Mouse (Mus musculus): Measurements from ENCODE around the gene Pbx2.

Gene Pbx2

GRCm38 (mm10) chr17:34582528-34582927 is 8.5 kb upstream of the Pbx2 start:
- DNase-seq, result no peak

GRCm38 (mm10) chr17:34583397-34583796 is 7.7 kb upstream of the Pbx2 start:
- peak; percentile 43 for DNase-seq

GRCm38 (mm10) chr17:34583819-34584218 is 7.2 kb upstream of the Pbx2 start:
- DNase-seq, result no peak

GRCm38 (mm10) chr17:34585121-34585520 is 5.9 kb upstream of the Pbx2 start:
- DNase-seq, result peak; percentile 35

GRCm38 (mm10) chr17:34585877-34586771 is 4.9 kb upstream of the Pbx2 start:
- peak; percentile 66 for DNase-seq

- peak; percentile 91 for DNase-seq
Observed at GRCm38 (mm10) chr17:34586796-34587422, 4.2 kb upstream of the Pbx2 start.

GRCm38 (mm10) chr17:34587423-34587811 is 3.6 kb upstream of the Pbx2 start:
- peak; percentile 98 for DNase-seq

- no peak for DNase-seq
Observed at GRCm38 (mm10) chr17:34587814-34588213, 3.3 kb upstream of the Pbx2 start.

GRCm38 (mm10) chr17:34588767-34589166 is 2.3 kb upstream of the Pbx2 start:
- DNase-seq, result peak; percentile 54

- DNase-seq, result no peak
Observed at GRCm38 (mm10) chr17:34589206-34589605, 1.9 kb upstream of the Pbx2 start.

GRCm38 (mm10) chr17:34589681-34590101 is 1.4 kb upstream of the Pbx2 start, which contains the start of gene Gpsm3:
Gpsm3 (plus strand) TSS chr17:34589806.
- peak; percentile 67 for DNase-seq

- peak; percentile 63 for DNase-seq
Observed at GRCm38 (mm10) chr17:34590154-34590987, 695 bp upstream of the Pbx2 start.

GRCm38 (mm10) chr17:34591994-34592375 is 919 bp downstream of the Pbx2 start:
- DNase-seq, result peak; percentile 82

- DNase-seq, result peak; percentile 82
Observed at GRCm38 (mm10) chr17:34592581-34593549, 1.8 kb downstream of the Pbx2 start.

GRCm38 (mm10) chr17:34593752-34594525 is 2.9 kb downstream of the Pbx2 start:
- DNase-seq, result peak; percentile 60

- DNase-seq, result no peak
Observed at GRCm38 (mm10) chr17:34596098-34596497, 5.0 kb downstream of the Pbx2 start.

- DNase-seq, result peak; percentile 29
Observed at GRCm38 (mm10) chr17:34597566-34598095, 6.6 kb downstream of the Pbx2 start, which contains the start of gene Ager. Ager (plus strand) TSS chr17:34597862.

- peak; percentile 55 for DNase-seq
Observed at GRCm38 (mm10) chr17:34599891-34600290, 8.8 kb downstream of the Pbx2 start.

GRCm38 (mm10) chr17:34601796-34602195 is 10.7 kb downstream of the Pbx2 start:
- peak; percentile 65 for DNase-seq

- peak; percentile 100 for DNase-seq
Observed at GRCm38 (mm10) chr17:34603375-34604060, 12.5 kb downstream of the Pbx2 start, which contains the start of gene Rnf5. Rnf5 (minus strand) TSS chr17:34603690.

All from cerebellum, adult 11-12 months (tissue).